Mouse (Mus musculus): ENCODE data around the gene Gm21725. TPM values are rescaled to one million over a fixed set of nuclear protein-coding genes. Genes with fewer than 3 reads are reported as not detected.

The Gm21725 gene
- not detected in 2 replicates for polyA plus RNA-seq (2012; rRNA removed)

DNA sequence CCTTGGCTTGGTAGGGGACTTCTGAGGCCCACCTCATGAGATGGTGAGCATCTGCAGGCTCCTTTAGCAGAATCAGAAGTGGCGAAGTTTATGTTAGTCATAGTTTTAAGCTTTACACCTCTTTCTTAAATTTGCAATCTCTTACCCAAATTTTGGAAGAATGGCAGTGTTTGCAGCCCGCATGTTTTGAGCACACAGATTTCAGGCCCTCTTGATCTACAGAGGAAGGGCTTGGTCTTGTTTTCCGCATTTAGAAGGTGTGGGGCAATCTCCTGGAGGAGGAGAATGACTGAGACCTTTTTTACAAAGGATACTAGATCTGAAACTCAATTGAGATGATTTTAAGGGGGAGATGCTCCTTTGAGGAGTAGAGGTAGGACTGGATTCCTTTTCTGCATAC is at the start of gene Gm21725:
Gene Gm21725, minus strand, starts transcription at position 101 of the 400 bp plus-strand sequence.

Other genes starting within 250 kb of the Gm21725 start
- not detected in 2 replicates for gene Gm21891, start 215.6 kb downstream of the Gm21725 start, polyA plus RNA-seq (2012; rRNA removed)
- gene Gm21425, start 187.1 kb downstream of the Gm21725 start, polyA plus RNA-seq (2012; rRNA removed): not detected in 2 replicates
- gene Gm21828, start 125.1 kb downstream of the Gm21725 start, polyA plus RNA-seq (2012; rRNA removed): not detected in 2 replicates
- gene Gm21440, start 96.7 kb downstream of the Gm21725 start, polyA plus RNA-seq (2012; rRNA removed): not detected in 2 replicates
- gene Gm21454, start 96.6 kb downstream of the Gm21725 start, polyA plus RNA-seq (2012; rRNA removed): not detected in 2 replicates
- not detected in 2 replicates for gene Gm21866, start 116.5 kb upstream of the Gm21725 start, polyA plus RNA-seq (2012; rRNA removed)
- not detected in 2 replicates for gene Gm20773, start 145.0 kb upstream of the Gm21725 start, polyA plus RNA-seq (2012; rRNA removed)